Mouse (Mus musculus) cerebellum, postnatal 14 days (tissue): Measurements from ENCODE around the gene Ccdc154.
"Not testable (repeated sequence)": the region's sequence is repeated elsewhere in the genome, so short reads cannot be mapped to it uniquely, and the experiment has no call there.

Experiments used
- DNase-seq, 2 experiments: peaks; one replicate each; pipeline ENCODE4 v3.0.0; 2021; ENCODE audit warnings: mixed read lengths in 2 of 2

Ccdc154 gene

GRCm38 (mm10) chr17:25162161-25162560 lies at the start of gene Ccdc154:
Gene Ccdc154 (plus strand): TSS chr17:25162461.
- no peak for DNase-seq

GRCm38 (mm10) chr17:25114908-25115645 lies 47.2 kb upstream of the Ccdc154 start:
- peak; percentile 24 to 56 for DNase-seq

GRCm38 (mm10) chr17:25115664-25116432 lies 46.4 kb upstream of the Ccdc154 start, which contains the start of gene Telo2:
Gene Telo2 (minus strand): TSS chr17:25115967.
- peak; percentile 96 to 97 for DNase-seq

- DNase-seq: peak; percentile 24 to 46
These were observed 45.0 kb upstream of the Ccdc154 start for GRCm38 (mm10) chr17:25117263-25117662.

- DNase-seq: no peak
These were observed 41.9 kb upstream of the Ccdc154 start, which contains the start of gene Ptx4 for GRCm38 (mm10) chr17:25120406-25120805. Gene Ptx4 (plus strand): TSS chr17:25120760.

GRCm38 (mm10) chr17:25123979-25124378 lies 38.3 kb upstream of the Ccdc154 start:
- DNase-seq: no peak

- not testable (repeated sequence) for DNase-seq
These were observed 36.7 kb upstream of the Ccdc154 start for GRCm38 (mm10) chr17:25125442-25126060.

GRCm38 (mm10) chr17:25127079-25127478 lies 35.2 kb upstream of the Ccdc154 start:
- DNase-seq: no peak

- no peak for DNase-seq
These were observed 34.6 kb upstream of the Ccdc154 start for GRCm38 (mm10) chr17:25127681-25128080.

GRCm38 (mm10) chr17:25130060-25130459 lies 32.2 kb upstream of the Ccdc154 start:
- no peak for DNase-seq

- peak; percentile 96 to 97 for DNase-seq
These were observed 29.0 kb upstream of the Ccdc154 start, which contains the start of gene Clcn7 for GRCm38 (mm10) chr17:25133275-25133698. Gene Clcn7 (plus strand): TSS chr17:25133391.

- DNase-seq: no peak
These were observed 26.6 kb upstream of the Ccdc154 start for GRCm38 (mm10) chr17:25135622-25136021.

GRCm38 (mm10) chr17:25138803-25139202 lies 23.5 kb upstream of the Ccdc154 start:
- DNase-seq: no peak

- peak; percentile 11 to 19 for DNase-seq
These were observed 22.3 kb upstream of the Ccdc154 start for GRCm38 (mm10) chr17:25139960-25140359.

GRCm38 (mm10) chr17:25163387-25163786 lies 1.1 kb downstream of the Ccdc154 start:
- DNase-seq: no peak

GRCm38 (mm10) chr17:25164770-25165169 lies 2.5 kb downstream of the Ccdc154 start:
- no peak for DNase-seq

GRCm38 (mm10) chr17:25165970-25166671 lies 3.9 kb downstream of the Ccdc154 start:
- no peak for DNase-seq

- DNase-seq: no peak
These were observed 7.4 kb downstream of the Ccdc154 start for GRCm38 (mm10) chr17:25169706-25170105.

- DNase-seq: no peak
These were observed 10.3 kb downstream of the Ccdc154 start for GRCm38 (mm10) chr17:25172558-25172957.

GRCm38 (mm10) chr17:25175411-25175810 lies 13.2 kb downstream of the Ccdc154 start, which contains the start of gene Gm38655:
Gene Gm38655 (minus strand): TSS chr17:25175471.
- no peak for DNase-seq

GRCm38 (mm10) chr17:25183232-25183631 lies 21.0 kb downstream of the Ccdc154 start:
- peak in 1 of 2 experiments; percentile 32 for DNase-seq

- DNase-seq: peak; percentile 98 to 99
These were observed 21.9 kb downstream of the Ccdc154 start, which contains the start of gene BC003965 for GRCm38 (mm10) chr17:25184129-25184691. Gene BC003965 (plus strand): TSS chr17:25184554.
